Mouse (Mus musculus) stomach, postnatal 0 days (tissue): ENCODE data around the gene Tlcd2. TPM values are rescaled to one million over a fixed set of nuclear protein-coding genes. Genes with fewer than 3 reads are reported as not detected.

Source experiments
- ATAC-seq: fragments of 200-750 bp; cut with Nextera tagmentation; 2 replicates; pipeline ENCODE4 v1.8.0; 2017; ENCODE audit not compliant: low FRiP score, low TSS enrichment
- DNase-seq: peaks from one replicate; pipeline ENCODE4 v3.0.0-alpha.2; 2016; ENCODE audit warnings: low spot score
- H3K27ac ChIP-seq: fragments of 300-500 bp; sonication (generic); replicated peaks from 2 replicates; pipeline ENCODE4 v1.5.1; 2014; ENCODE audit warnings: mild to moderate bottlenecking, control low read depth
- H3K27me3 ChIP-seq: fragments of 300-500 bp; sonication (generic); 2 replicates; pipeline ENCODE4 v1.6.1; 2014; ENCODE audit warnings: low read length; ENCODE audit not compliant: control insufficient read depth, insufficient read depth
- H3K36me3 ChIP-seq: fragments of 300-500 bp; sonication (generic); 2 replicates; pipeline ENCODE4 v1.6.1; 2014; ENCODE audit warnings: low read length, mixed read lengths; ENCODE audit not compliant: control insufficient read depth, insufficient read depth
- H3K4me1 ChIP-seq: fragments of 300-500 bp; sonication (generic); replicated peaks from 2 replicates; pipeline ENCODE4 v1.6.1; 2014; ENCODE audit warnings: antibody characterized with exemption; ENCODE audit not compliant: control insufficient read depth, insufficient read depth
- H3K4me2 ChIP-seq: fragments of 300-500 bp; sonication (generic); replicated peaks from 2 replicates; pipeline ENCODE4 v1.6.1; 2014; ENCODE audit warnings: low read depth, mild to moderate bottlenecking, control low read depth, moderate library complexity
- H3K4me3 ChIP-seq: fragments of 300-500 bp; sonication (generic); 2 replicates; pipeline ENCODE4 v1.5.1; 2014; ENCODE audit warnings: low read depth, low read length, control low read depth
- H3K9ac ChIP-seq: fragments of 300-500 bp; sonication (generic); 2 replicates; pipeline ENCODE4 v1.6.1; 2014; ENCODE audit warnings: mild to moderate bottlenecking, low read length, control low read depth, mixed read lengths
- H3K9me3 ChIP-seq: fragments of 300-500 bp; sonication (generic); 2 replicates; pipeline ENCODE4 v1.6.1; 2016; ENCODE audit warnings: low read length; ENCODE audit not compliant: control insufficient read depth
- CTCF ChIP-seq: IDR thresholded peaks from 2 replicates; pipeline ENCODE4 v1.5.1; 2016; ENCODE audit warnings: antibody characterized with exemption, low read depth, mild to moderate bottlenecking, moderate library complexity
- EP300 ChIP-seq: optimal IDR thresholded peaks from 2 replicates; pipeline ENCODE3; 2016; ENCODE audit warnings: antibody characterized with exemption
- WGBS: fragments of 180-500 bp; shearing (Covaris S2); extraction: QIAGEN DNeasy Blood & Tissue Kit; methylation state at CpG from one replicate; pipeline ENCODE4 v1.1.7; 2014; 5-methylcytosine and 5-hydroxymethylcytosine counted together
- polyA plus RNA-seq: library from polyadenylated mRNA; unstranded; fragments of >200 nt; fragmentation: Nextera tagmentation; extraction: Ambion mirVana; gene quantifications from 2 replicates; pipeline ENCODE4 v1.2.1, GENCODE M21; 2015

The Tlcd2 gene
- polyA plus RNA-seq, 1 experiment from 2014 or later, result 16.0 TPM

DNA sequence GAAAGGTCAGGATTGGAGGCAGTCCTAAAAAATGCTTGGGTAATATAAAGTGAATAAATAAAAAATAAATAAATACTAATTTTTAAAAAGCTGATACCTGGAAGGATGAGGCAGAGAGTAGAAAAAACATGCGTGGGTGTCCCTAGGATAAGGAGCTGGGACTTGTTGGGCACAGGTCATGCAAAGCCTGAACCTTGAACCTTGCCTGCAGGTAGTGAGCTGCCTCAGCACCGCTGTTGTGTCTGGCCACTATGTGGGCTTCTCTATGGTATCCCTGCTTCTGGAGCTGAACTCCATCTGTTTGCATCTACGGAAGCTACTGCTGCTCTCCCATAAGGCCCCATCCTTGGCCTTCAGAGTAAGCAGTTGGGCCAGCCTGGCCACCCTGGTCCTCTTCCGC, 7.7 kb downstream of the Tlcd2 start:
- TF ChIP-seq CTCF (no peak), EP300 (no peak)
- no peak for DNase-seq
- Histone ChIP-seq H3K36me3 (no peaks in the 10 kb centered on the region), H3K4me3 (no peak overlapping the region), H3K4me1 (no peaks in the 10 kb centered on the region), H3K27ac (no peak overlapping the region), H3K9ac (no peak overlapping the region), H3K4me2 (no peak overlapping the region), H3K27me3 (no peaks in the 10 kb centered on the region), H3K9me3 (no peaks in the 10 kb centered on the region)
- ATAC-seq, result no peak
- WGBS, result 92% methylated on average over 4 of the region's 4 CpGs

DNA sequence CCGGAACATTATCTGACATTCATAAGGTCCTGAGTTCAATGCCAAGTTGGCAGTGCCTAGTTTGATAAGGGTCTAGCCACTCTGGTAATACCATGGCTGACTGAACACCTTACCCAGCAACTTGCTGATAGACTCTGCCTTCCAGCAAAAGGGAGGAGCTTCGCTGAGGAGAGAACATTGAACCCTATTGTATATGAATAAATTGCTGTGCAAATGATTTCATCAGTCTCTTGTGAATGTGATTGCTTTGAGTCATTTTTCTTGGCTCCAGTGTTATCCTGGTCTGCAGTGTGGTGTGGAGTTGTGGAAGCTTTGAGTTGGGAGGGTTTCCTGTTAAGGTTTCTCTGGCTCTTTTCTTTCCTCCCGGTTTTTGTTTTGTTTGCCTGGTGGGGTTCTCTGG, 9.2 kb downstream of the Tlcd2 start:
- DNase-seq (peak; percentile 45), ATAC-seq (peak; percentile 65)
- H3K4me1 ChIP-seq, result no peaks in the 10 kb centered on the region
- no peaks in the 10 kb centered on the region for H3K36me3 ChIP-seq
- H3K27me3 ChIP-seq, result no peaks in the 10 kb centered on the region
- H3K4me3 ChIP-seq, result no peak overlapping the region
- H3K9me3 ChIP-seq, result no peaks in the 10 kb centered on the region
- no peak overlapping the region for H3K9ac ChIP-seq
- 61% methylated on average over 3 of the region's 3 CpGs for WGBS
- H3K27ac ChIP-seq, result no peak overlapping the region
- no peak for TF ChIP-seq EP300
- TF ChIP-seq CTCF, result no peak
- H3K4me2 ChIP-seq, result no peak overlapping the region

DNA sequence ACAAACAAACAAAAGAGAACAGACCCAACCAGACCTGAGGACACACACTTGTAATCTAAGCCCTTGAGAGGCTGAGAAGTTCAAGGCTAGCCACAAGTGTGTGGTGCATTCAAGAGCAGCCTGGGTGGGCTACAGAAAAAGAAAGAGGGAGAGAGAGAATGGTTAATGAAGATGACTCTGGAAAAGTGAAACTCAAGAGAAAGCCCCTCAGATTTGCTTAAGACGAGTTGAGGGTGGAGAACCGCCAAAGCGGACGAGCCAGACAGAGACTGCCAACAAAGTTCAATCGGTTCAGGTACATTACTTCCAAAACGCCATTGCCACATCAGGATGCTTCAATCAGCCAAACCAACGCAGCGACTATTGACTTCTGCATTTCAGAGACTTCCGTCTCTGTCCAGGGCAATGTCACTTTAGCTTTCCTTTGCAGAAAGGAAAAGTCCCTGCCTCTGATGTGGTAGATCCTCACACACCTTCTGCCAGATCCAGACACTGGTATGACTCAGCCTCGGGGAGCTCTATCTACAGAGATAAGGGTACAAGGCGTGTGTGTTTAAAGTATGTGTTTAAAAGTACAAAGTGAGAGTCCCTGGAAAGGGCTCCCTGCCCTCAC, 11.1 kb downstream of the Tlcd2 start:
- H3K27me3 ChIP-seq, result no peaks in the 10 kb centered on the region
- no peak overlapping the region for H3K4me3 ChIP-seq
- no peaks in the 10 kb centered on the region for H3K36me3 ChIP-seq
- 68% methylated on average over 11 of the region's 11 CpGs for WGBS
- H3K27ac ChIP-seq, result no peak overlapping the region
- ATAC-seq (peak; percentile 46; the same call in 1 of the 2 replicates), DNase-seq (no peak)
- no peak overlapping the region for H3K9ac ChIP-seq
- no peak for TF ChIP-seq CTCF
- TF ChIP-seq EP300, result no peak
- H3K4me1 ChIP-seq, result no peaks in the 10 kb centered on the region
- no peaks in the 10 kb centered on the region for H3K9me3 ChIP-seq
- H3K4me2 ChIP-seq, result no peak overlapping the region

DNA sequence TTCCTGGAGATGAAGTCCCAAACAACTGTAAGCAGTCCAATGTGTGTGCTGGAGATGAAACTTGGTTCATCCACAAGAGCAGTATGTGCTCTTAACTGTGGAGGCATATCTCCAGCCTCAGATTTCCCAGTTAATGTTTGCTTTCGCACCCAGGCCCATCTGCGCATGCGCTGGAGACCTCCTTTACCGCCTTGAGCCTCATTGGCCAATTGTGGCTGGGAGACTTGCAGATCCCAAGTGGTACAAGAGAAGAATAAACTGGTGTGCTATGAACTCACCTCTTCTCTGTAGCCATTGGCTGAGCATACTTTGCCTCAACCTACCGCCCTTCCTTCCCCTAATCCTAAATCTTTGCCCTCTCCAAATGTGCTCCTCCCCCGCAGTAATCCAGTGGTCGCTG, 11.9 kb downstream of the Tlcd2 start:
- TF ChIP-seq EP300, result no peak
- no peak for TF ChIP-seq CTCF
- DNase-seq, result no peak
- Histone ChIP-seq H3K36me3 (no peaks in the 10 kb centered on the region), H3K4me1 (no peaks in the 10 kb centered on the region), H3K27ac (no peak overlapping the region), H3K9ac (no peak overlapping the region), H3K4me3 (no peak overlapping the region), H3K27me3 (no peaks in the 10 kb centered on the region), H3K9me3 (no peaks in the 10 kb centered on the region), H3K4me2 (no peak overlapping the region)
- WGBS, result 61% methylated on average over 7 of the region's 7 CpGs
- no peak for ATAC-seq

DNA sequence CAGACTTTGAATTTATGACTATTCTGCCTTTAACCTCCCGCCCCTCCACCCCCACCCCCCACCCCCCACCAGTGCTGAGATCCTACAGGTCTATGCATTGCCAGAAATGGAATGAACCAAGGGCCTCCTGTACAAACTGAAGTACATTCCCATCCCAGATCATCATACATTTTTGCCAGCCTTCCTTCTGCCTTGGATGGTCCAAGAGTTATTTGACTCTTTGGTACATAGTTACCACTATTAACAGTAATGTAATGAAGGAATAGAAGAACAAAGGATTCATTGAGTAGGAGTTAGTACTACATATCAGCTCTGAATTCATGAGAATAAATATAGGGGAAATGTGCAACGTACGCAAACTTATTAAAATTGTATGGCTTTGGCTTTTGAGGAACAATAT, 24.7 kb downstream of the Tlcd2 start:
- DNase-seq, result no peak
- Histone ChIP-seq H3K9ac (no peak overlapping the region), H3K4me2 (peak overlapping the region; percentile 85), H3K4me3 (peak overlapping the region; percentile 98; the same call in 1 of the 2 replicates), H3K9me3 (no peaks in the 10 kb centered on the region), H3K36me3 (peaks cover 18% of the 10 kb centered on the region), H3K4me1 (peaks cover 6% of the 10 kb centered on the region), H3K27me3 (no peaks in the 10 kb centered on the region), H3K27ac (no peak overlapping the region)
- peak; percentile 24 for ATAC-seq
- 22% methylated on average over 3 of the region's 3 CpGs for WGBS
- no peak for TF ChIP-seq CTCF

DNA sequence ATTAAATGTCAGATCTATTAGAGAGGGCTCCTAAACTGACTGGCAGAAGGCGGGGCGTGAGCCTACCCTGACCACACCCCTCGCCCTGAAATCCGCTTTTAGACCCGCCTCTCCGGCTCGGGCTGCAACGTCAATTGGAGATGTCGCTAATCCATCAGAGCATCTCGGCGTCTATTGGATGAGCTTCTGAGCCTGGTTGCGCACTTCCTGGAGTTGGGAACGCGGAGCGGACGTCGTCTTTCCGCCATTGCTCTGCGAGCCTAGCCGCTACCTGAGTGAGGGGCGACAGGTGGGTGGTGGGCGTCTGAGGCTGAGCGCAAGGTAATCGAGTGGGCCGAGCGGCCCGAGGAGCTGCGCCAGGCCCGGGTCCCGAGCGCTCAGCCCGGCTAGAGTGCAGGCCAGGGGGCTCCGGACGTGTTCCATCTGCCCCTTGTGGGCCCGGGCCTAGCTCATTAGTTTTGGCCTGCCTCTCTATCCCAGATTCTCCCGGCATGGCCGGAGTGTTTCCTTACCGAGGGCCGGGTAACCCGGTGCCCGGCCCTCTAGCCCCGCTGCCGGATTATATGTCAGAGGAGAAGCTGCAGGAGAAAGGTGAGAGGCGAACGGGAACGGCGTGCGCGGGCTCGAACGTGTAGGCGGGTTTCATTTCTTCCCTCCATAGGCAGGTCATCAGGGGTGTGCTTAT, 25.2 kb downstream of the Tlcd2 start, which contains the start of gene Prpf8:
TSS of gene Prpf8 (plus strand) at position 216 of the 685 bp plus-strand sequence.
- Histone ChIP-seq H3K4me3 (peak within 1 kb of the TSS; percentile 98), H3K9ac (peak within 1 kb of the TSS; percentile 98), H3K9me3 (no peaks in the 10 kb centered on the region), H3K36me3 (peaks cover 24% of the 10 kb centered on the region), H3K27me3 (no peaks in the 10 kb centered on the region), H3K4me1 (peaks cover 6% of the 10 kb centered on the region), H3K4me2 (peak within 1 kb of the TSS; percentile 85), H3K27ac (peak within 1 kb of the TSS; percentile 84)
- TF ChIP-seq EP300 (no peak), CTCF (no peak)
- WGBS, result under 1% methylated on average over 52 of the region's 52 CpGs
- ATAC-seq (peak; percentile 100), DNase-seq (peak; percentile 97)
